Mouse (Mus musculus): ENCODE data around the gene Methig1.

DNA sequence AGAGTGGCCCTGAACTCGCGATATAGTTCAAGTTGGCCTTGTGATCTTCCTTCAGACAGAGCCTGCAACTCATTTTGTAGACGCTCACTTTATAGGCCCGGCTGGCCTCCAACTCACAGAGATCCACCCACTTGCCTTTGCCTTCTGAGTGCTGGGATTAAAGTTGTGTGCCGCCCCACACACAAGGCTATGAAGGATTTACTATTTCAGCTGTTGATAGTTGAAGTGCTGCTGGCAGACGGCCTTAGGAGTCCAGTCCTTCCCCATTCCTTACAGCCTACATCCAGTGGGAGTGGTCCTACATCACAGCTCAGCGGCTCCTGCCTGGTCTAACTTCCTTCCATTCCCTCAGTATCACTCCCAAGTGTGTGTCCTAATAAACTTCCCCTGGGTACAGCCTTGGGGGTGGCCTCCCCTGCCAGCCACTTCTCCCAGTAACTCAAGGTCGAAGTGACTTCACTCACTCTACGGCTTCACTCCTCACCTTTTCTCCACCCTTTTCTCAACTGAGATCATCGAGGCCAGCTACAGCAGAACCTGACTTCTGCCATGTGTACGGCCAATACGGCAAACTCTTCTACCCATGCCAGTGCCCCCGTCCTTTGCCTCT lies 75.5 kb downstream of the Methig1 start:
- TF ChIP-seq CTCF (IDR thresholded peaks at IDR 0.05; ENCODE audit: borderline replicate concordance, insufficient read depth, low read length) (no peak), POLR2A (IDR thresholded peaks at IDR 0.05; ENCODE audit: low read depth, low read length) (no peak)
